In the genomic region with DNA sequence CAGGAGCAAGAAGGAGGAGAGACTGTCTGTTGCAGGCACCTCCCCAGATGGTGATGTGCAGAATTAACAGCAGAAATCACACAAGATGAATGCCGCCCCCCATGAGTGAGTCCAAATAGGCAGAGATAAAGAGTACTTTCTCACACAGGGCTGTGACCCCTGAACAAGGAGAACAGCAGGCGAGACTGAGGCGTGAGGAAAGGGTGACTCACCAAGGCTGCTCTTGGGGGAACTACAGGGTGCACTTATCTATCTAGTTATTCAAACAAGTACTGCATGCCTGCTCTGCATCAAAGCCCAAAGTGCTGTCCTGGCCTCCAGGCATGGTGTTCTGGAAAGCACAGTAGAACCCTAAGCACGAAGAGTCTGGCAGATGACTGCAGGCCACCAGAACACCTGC, we compare ENCODE assay signal across 14 mouse cellular contexts. TPM values are rescaled to one million over a fixed set of nuclear protein-coding genes. Genes with fewer than 3 reads are reported as not detected.
DNase-seq lines count a peak whose midpoint lies in the region; ATAC-seq and TF ChIP-seq lines count a peak whose summit lies in the region.
"Had no signal": no experiment of that assay in that cellular context is flagged by ENCODE, and none has a peak within 500 bp of the region (broad histone marks: within the 10 kb centered on the region; RNA-seq: fewer than 3 reads in every experiment).

No protein-coding gene starts in this region.

- H3K4me2 ChIP-seq in stomach, embryonic 14.5 days (replicated peaks; ENCODE audit: low read depth, low read length): no peak overlapping the region
- H3K4me2 ChIP-seq: embryonic facial prominence, embryonic 12.5 days; hindbrain, embryonic 13.5 days; liver, embryonic 13.5 days had no signal

- H3K9me3 ChIP-seq in stomach, embryonic 14.5 days (ENCODE audit: control insufficient read depth, low read depth, low read length): no peaks in the 10 kb centered on the region
- H3K9me3 ChIP-seq: embryonic facial prominence, embryonic 12.5 days; hindbrain, embryonic 13.5 days; liver, embryonic 13.5 days had no signal

- no peak for TF ChIP-seq CTCF in lung, adult 2 months (IDR thresholded peaks at IDR 0.05; ENCODE audit: insufficient read depth, low read length)

- H3K4me3 ChIP-seq in stomach, embryonic 14.5 days (ENCODE audit: low read depth, low read length): no peak overlapping the region
- H3K4me3 ChIP-seq in lung, adult 2 months (replicated peaks; ENCODE audit: extremely low read depth, low read depth, low read length): no peak overlapping the region
- H3K4me3 ChIP-seq: embryonic facial prominence, embryonic 12.5 days; hindbrain, embryonic 13.5 days; liver, embryonic 13.5 days had no signal

- TF ChIP-seq POLR2A in lung, adult 2 months (IDR thresholded peaks at IDR 0.05; ENCODE audit: borderline replicate concordance, extremely low read depth, low read depth, low read length): no peak

- DNase-seq in ovary, adult 18-20 months (ENCODE audit: low spot score): peak; percentile 18
- DNase-seq in ovary, postnatal 14 days (ENCODE audit: low spot score): no peak
- DNase-seq in adrenal gland, postnatal 14 days: peak; percentile 62
- peak; percentile 22 to 26 for DNase-seq in heart, adult 9 months (ENCODE audit: low spot score in 2 of 2)
- DNase-seq in lung, adult 2 months: no peak
- DNase-seq in gastrocnemius, adult 18-20 months (ENCODE audit: low spot score): no peak
- DNase-seq: kidney, postnatal 10 days had no signal

- H3K27ac ChIP-seq in stomach, embryonic 14.5 days (ENCODE audit: low read length): no peak overlapping the region
- H3K27ac ChIP-seq: embryonic facial prominence, embryonic 12.5 days; hindbrain, embryonic 13.5 days; liver, embryonic 13.5 days; macrophage had no signal

- no peaks in the 10 kb centered on the region for H3K27me3 ChIP-seq in stomach, embryonic 14.5 days (ENCODE audit: control insufficient read depth, insufficient read depth, low read length)
- H3K27me3 ChIP-seq: embryonic facial prominence, embryonic 12.5 days; hindbrain, embryonic 13.5 days; liver, embryonic 13.5 days had no signal

- H3K4me1 ChIP-seq in stomach, embryonic 14.5 days (ENCODE audit: control insufficient read depth, insufficient read depth, low read length): no peaks in the 10 kb centered on the region
- no peaks in the 10 kb centered on the region; the same call in 1 of the 2 replicates for H3K4me1 ChIP-seq in lung, adult 2 months (ENCODE audit: control insufficient read depth, insufficient read depth, low read length)
- H3K4me1 ChIP-seq: hindbrain, embryonic 13.5 days; liver, embryonic 13.5 days had no signal

- H3K9ac ChIP-seq in stomach, embryonic 14.5 days (replicated peaks; ENCODE audit: low read depth, low read length): no peak overlapping the region
- H3K9ac ChIP-seq: embryonic facial prominence, embryonic 12.5 days; hindbrain, embryonic 13.5 days; liver, embryonic 13.5 days had no signal

- H3K36me3 ChIP-seq in stomach, embryonic 14.5 days (ENCODE audit: control insufficient read depth, insufficient read depth, low read length): no peaks in the 10 kb centered on the region
- H3K36me3 ChIP-seq: embryonic facial prominence, embryonic 12.5 days; hindbrain, embryonic 13.5 days; liver, embryonic 13.5 days had no signal

- WGBS in stomach, embryonic 14.5 days: 54% methylated on average over 4 of the region's 4 CpGs
- 50% methylated on average over 4 of the region's 4 CpGs for WGBS in lung, adult 2 months

- peak; percentile 58; the same call in 1 of the 2 replicates for ATAC-seq in stomach, embryonic 14.5 days (ENCODE audit: insufficient number of reproducible peaks, insufficient read depth, low FRiP score, low read depth)
- no peak for ATAC-seq in megakaryocyte, adult 5-6 weeks (ENCODE audit: poor library complexity, severe bottlenecking)
- ATAC-seq: activated CD4-positive, CD25-positive, alpha-beta regulatory T cell, adult 4 months had no signal

RNA-seq across cellular contexts. Expression of gene Fam160a1, which starts 43.2 kb away (rescaled TPM):
- 5.9 and 6.9 TPM in 2 replicates for total RNA-seq in adrenal gland, postnatal 14 days (2021)
- polyA plus RNA-seq in stomach, embryonic 14.5 days (2014; fragmentation: Nextera tagmentation; extraction: Ambion mirVana): 3.8 and 4.3 TPM in 2 replicates
- 9.8 and 14.0 TPM in 2 replicates for polyA plus RNA-seq in lung, adult 2 months (2012; rRNA removed)
- total RNA-seq in gastrocnemius, adult 18-20 months (2021): 10 to 100 TPM; 50.7 to 54.3 TPM
- not detected in 2 replicates for total RNA-seq in megakaryocyte, adult 5-6 weeks (2015)
- total RNA-seq in megakaryocyte, adult 5-6 weeks (2017): not detected in 2 replicates
- polyA plus RNA-seq: macrophage had no signal

Comparison
In these comparisons a context has a peak if more than half of its experiments do, and no peak if none do; other contexts are left out.
1. DNase-seq: peak in ovary, adult 18-20 months (single experiment), adrenal gland, postnatal 14 days (single experiment) and heart, adult 9 months (2 of 2); none in ovary, postnatal 14 days (single experiment), lung, adult 2 months (single experiment) and gastrocnemius, adult 18-20 months (single experiment).